Mouse (Mus musculus): Measurements from ENCODE around the gene Gm5726.
"Not testable (repeated sequence)": the region's sequence is repeated elsewhere in the genome, so short reads cannot be mapped to it uniquely, and the experiment has no call there.

Gene Gm5726

DNA sequence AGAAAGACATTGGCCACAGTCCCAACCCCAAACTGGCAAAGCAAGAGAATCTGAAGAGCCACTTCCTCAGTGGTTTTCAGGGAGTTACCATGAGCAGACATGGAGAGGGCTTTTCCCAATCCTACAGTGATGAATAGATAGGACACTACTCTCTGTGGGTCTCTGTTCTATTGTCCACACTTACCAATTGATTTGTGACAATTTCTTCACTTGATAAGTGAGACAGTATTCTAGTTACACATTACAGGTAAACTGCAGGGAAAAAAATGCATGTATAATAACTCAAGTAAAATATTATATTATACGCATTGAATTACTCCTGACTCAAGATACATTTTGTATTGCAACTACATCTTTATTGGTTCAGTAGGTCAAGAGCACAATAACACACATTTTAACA, at the start of gene Gm5726:
Gene Gm5726, minus strand, starts transcription at position 101 of the 400 bp plus-strand sequence.
- DNase-seq (ENCODE audit: low read depth), result not testable (repeated sequence)

- DNase-seq (ENCODE audit: low read depth), result not testable (repeated sequence)
These were observed 30.6 kb upstream of the Gm5726 start, which contains the start of gene Gm4141 for GRCm38 (mm10) chr7:20576141-20576540. Gm4141 (minus strand) TSS chr7:20576241.

- not testable (repeated sequence) for DNase-seq (ENCODE audit: low read depth)
These were observed 12.0 kb downstream of the Gm5726 start, which contains the start of gene Vmn1r104 for GRCm38 (mm10) chr7:20533537-20533936. Vmn1r104 (plus strand) TSS chr7:20533837.

DNA sequence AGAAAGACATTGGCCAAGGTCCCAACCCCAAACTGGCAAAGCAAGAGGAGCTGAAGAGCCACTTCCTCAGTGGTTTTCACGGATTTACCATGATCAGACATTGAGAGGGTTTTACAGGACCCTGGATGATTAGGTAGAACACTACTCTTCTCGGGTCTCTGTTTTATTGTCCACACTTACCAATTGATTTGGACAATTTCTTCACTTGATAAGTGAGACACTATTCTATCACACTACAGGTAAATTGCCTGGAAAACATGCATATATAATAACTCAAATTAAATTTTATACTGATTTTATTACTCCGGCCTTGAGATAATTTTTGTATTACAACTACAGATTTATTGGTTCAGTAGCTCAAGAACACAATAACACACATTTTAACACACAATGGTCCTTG, 35.1 kb downstream of the Gm5726 start, which contains the start of gene Vmn1r103:
Gene Vmn1r103, minus strand, starts transcription at position 101 of the 400 bp plus-strand sequence.
- not testable (repeated sequence) for DNase-seq (ENCODE audit: low read depth)

All from c-Kit-positive CD71-positive TER-119-negative erythroid progenitor cells, embryonic 14.5 days (primary cell).